Mouse (Mus musculus) layer of hippocampus, postnatal 36 days (tissue): ENCODE data around the gene Dnajb11. TPM values are rescaled to one million over a fixed set of nuclear protein-coding genes. Genes with fewer than 3 reads are reported as not detected.

Experiments used
- DNase-seq, 2 experiments: peaks; one replicate each; pipeline ENCODE4 v3.0.0; 2022
- total RNA-seq, 2 experiments: library from RNA; stranded (reverse); gene quantifications; 2 replicates each; pipeline ENCODE4 v1.2.3; 2021

Gene Dnajb11
- total RNA-seq, 2 experiments from 2014 or later: 69.9 to 82.3 TPM

DNA sequence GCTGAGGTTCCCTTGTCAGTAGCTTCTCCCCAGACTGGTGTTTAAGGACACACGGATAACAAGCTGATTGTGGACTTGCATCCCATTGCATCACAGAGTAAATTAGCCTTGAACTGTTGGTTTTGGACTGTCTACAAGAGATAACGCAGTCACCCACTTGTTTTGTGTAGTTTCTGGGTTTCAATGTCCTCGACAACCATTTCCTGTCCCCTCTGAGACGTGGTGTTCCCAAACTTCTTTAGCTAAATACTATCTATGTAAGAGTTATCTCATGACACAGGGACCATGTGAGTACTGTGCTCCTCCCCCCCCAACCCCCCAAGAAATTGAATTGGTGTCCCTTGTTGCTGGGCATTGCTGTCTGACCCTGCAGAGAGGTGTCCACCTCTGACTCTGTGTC lies 23.8 kb downstream of the Dnajb11 start:
- no peak for DNase-seq

DNA sequence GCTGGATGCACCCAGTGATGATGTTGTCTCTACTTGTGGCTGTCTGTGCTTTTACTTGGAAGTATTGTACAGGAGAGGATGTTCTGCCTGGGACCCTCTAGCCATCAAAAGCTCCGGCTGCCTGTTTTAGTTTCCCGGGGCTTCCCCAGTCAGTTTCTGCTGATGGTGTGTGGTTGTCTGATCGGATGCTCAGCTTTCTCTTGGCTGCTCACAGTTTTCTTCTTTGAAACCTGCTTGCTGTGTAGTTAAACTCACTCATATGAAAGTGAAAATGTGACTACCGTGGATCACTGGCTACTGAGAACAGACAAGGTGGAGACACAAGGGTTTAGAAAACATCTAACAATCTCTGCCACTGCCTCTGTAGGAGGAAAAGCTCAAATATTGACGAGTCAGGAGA lies 25.8 kb downstream of the Dnajb11 start:
- no peak for DNase-seq

DNA sequence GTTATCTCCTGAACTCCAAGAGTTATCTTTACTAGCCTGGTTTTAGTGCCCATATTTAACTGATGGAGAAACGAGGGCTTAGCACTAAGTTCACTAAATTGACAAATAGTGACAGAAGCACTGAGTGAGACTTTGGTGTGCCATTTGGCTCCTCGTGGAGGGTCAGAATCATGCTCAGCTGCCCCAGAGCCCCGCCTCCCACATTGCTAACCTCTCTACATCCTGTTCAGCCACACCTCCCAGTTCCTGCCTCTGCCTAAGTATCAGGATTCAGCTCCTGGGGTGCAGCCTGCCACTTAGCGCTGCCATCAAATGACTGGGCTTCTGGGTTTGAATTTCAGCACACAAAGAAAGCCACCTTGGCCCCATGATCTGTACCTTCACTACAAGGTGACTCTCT lies 27.7 kb downstream of the Dnajb11 start:
- no peak for DNase-seq

DNA sequence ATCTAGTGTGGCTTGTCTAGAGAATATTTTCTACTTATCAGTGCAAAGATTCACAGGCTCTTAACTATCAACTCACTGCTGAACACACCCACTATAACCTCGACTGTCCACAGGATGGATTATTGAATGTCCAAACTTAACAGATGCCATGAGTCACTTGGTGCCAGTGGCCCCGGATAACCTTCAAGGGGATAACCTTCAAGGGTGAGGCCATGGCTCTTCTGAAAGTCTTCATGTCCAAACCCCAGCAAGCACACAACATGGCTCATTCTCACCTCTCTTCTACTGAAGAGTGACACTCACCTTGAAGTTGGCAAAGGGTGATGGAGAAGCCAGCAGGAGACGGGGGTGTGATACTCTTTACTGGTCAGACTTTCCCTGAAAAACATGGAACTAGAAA lies 29.1 kb downstream of the Dnajb11 start:
- no peak for DNase-seq

DNA sequence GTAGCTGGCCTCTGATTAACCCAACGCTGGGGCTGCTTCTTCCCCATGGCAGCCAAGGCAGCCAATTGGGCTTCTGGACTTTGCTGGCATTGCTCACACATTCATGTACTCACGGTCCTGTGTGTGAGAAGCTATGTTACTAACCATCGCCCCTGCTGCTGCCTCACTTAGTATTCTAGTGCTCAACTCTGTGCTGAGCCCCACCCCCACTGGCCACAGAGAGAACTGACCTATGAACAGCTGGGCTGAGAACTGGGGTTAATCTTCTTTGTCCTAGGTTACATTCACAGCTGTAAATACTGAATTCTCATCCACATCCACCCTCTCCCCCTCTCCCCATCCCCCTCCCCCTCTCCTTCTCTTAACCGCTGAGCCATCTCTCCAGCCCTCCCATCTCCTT lies 31.2 kb downstream of the Dnajb11 start:
- no peak for DNase-seq

DNA sequence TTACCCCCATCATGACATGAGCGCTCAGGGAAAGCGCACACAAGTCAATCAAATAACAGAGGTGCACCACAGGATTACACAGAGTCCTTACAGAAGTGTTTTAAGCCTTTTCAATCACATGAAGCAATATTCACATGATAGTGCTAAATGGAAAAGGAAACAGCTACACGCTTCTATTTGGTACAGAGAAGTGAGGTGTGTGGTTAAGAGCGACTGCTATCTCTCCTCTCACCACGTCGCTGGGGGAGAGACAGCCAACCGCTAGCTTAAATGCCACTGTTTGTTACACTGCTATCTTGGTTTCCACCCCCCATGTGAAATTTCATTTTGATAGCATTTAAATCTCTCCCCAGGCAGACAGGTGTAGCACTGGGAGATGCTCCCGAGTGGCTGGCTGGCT lies 32.1 kb downstream of the Dnajb11 start:
- DNase-seq: no peak

DNA sequence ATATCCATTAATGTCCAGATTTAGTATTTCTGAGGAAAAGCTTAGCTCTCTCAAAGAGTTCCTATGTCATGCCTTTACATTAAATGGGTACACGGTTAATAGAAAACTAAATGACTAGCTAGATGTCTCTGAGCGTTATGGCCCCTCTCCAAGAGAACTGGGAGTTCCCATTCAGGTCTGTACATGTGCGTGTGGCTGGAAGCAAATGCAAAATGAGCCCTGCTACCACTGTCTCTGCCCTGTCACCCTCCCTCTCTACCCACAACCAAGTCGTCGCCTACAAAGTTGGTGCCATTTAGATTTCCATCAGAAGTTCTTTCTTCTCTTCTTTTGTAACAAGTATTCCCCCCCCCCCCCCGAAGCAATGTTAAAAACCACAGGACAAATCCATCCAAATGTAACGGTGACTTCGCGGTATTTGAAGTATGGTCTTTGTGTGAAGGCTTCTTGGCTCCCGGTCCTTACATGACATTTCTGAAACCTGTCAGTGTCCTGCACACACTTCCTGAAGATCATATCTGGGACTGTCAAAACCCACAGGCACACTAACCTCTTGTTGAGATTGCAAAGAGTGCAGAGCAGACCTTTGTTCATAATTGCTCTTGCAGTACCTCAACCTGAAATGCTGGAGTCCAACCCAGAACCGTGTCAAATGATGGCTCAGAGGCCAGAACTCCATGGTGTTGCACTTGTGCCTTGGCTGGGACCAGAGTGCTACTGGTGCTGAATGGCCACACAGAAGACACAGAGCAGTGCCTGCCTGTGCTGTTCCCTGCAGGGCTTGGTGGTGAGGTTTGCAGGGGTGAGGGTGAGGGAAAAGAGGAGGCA lies 33.3 kb downstream of the Dnajb11 start, which contains the start of gene Ahsg:
Gene Ahsg (plus strand): TSS at position 595 of the 828 bp plus-strand sequence.
- DNase-seq: no peak

DNA sequence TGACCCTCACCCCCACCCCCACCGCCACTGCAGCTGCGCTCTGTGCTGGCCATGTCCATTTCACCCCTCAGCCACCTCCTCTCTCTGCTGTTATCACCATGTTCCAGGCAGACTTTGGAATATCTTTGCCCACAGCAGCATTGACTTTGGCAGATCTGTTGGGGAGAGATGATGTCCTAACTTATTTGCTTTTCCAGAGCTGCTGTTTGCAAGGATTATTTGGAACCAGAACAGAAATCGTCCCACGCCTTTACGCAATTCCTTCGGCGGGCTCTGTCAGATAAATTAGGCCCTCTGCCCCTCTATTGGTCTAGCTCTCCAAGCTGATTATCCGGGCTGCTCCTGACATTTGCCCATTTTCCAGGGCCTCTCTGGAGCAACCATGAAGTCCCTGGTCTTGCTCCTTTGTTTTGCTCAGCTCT lies 34.1 kb downstream of the Dnajb11 start:
- no peak for DNase-seq

DNA sequence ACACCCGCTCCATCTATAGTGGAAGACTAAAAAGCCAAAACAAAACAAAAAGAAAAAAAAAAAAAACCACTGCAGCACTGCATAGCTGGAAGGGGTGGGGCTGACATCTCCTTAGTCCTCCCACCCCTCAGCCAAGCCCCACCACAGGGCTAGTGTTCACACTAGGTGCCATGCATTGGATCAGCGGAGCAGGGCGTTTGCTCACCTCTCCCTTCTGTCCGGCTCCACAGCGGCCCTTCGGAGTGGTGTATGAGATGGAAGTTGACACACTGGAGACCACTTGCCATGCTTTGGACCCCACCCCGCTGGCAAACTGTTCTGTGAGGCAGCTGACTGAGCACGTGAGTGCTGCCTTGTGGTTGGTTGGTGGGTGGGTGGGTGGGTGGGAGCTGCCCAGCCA lies 36.5 kb downstream of the Dnajb11 start:
- DNase-seq: no peak

DNA sequence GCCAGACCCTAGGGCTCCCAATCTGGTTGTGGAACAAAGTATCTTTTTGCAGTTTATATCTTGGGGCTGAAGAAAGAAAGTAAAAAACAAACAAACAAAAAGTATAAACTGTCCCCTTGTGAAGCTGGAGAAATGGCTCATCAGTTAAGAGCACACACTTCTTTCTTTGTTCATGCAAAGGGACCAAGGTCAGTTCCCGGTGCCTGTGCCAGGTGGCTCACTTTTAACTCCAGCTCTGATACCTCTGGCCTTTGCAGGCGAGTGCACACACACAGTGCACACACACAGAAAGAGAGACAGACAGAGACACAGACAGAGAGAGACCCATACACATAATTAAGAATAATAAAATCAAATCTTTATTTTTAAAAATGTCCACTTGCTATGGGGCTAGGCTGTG lies 39.0 kb downstream of the Dnajb11 start:
- no peak for DNase-seq

DNA sequence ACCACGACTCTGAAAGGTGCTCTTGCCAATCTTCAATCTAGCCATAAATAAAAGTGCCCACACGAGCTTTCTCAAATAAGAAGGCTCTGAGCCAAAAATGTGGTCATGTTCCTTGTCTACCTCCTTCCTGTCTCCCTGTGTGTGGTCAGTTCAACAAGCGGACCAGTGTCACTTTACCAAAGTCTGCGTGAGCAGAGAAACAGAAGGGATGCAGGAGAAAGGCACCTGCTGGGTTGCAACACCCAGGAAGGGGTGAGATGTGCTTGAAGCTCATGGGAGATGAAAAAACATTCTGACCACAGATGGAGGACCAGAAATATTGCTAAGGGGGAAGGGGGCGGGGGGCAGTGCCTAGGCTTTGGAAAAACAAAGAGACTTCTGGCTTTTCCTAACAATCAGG lies 41.7 kb downstream of the Dnajb11 start:
- no peak for DNase-seq

DNA sequence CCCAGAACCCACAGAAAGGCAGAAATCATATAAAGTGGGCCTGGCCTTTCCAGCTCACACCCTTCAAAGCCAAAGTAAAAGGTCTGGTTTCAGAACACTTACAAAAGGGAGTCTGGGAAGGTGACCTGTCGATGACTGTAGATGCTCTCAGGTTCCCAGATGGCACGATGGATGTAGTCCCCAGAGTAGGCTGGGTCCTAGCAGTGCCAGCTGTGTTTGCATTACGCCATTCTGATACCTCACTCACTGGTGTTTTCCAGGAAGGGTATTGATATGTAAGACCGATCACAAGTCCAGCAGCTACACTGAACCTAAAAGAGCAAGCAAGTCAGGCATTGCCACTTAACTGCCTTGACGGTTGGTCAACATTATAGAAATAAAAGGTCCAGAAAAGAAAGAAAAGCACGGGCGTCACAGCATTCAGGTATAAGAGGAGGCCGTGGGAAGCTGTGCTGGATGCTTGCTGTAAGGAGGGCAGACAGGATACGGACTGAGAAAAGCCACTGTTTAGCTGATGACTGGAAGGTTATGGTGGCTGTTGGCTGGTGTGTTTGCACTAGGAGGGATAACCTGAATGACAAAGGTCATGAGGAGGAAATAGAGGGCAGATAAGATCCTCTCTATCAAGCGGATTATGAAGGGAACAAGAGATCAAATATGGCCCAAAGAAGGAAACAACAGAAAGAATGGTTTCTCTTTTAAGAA lies 42.4 kb downstream of the Dnajb11 start:
- no peak for DNase-seq

DNA sequence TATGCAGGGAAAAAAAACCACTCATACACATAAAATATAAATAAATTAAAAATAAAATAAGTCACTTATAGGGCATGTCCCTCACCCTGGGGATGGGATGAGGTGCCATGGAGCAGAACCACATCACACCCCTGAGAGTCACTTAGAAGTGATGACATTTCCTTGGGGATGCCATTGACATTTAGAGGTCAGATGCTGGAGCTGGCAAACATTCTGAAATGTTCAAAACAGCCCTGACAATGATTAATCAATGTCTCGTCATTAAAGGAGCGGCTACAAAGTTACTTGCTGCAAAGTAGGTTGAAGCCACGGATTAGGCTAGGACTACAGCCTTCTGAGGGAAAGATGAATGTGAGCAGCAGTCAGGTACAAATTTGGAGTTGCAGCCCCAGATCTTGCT lies 43.7 kb downstream of the Dnajb11 start:
- no peak for DNase-seq

DNA sequence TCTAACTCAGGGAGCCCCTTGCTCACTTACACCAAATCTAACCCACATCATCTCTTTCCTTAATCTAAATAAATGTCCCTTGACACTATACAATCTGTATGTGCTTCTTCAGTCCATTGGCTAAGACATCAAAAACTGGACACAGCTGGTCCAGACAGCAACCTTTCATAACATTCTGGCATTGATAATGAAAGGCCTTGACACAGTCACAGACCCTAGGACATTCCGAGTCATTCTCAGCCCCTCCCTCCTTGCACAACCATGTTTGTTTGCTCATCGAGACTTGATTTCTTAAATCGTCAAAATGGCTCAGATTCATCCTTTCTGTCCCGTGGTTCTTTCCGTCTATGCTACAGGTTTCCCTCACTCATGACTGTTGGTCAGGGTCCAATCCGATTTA lies 51.6 kb downstream of the Dnajb11 start:
- no peak for DNase-seq

DNA sequence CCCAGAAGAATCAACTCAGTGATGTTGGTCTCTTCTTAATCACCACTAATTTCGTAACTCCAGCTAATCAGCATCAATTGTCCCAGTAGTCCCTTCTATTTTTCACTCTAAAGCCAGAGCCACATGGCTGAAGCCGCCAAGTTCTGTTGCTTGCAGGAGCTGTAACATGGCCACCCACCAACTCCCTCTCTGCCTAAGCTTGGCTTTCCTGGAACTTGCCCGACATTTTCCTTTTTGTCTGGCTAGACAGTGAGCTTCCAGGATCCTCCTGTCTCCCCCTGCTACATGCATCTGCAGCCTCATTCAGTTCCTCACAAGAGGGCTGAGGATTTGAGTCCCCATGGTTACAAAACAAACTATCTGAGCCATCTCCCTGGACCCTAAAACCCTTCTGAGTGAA lies 54.3 kb downstream of the Dnajb11 start:
- DNase-seq: no peak

DNA sequence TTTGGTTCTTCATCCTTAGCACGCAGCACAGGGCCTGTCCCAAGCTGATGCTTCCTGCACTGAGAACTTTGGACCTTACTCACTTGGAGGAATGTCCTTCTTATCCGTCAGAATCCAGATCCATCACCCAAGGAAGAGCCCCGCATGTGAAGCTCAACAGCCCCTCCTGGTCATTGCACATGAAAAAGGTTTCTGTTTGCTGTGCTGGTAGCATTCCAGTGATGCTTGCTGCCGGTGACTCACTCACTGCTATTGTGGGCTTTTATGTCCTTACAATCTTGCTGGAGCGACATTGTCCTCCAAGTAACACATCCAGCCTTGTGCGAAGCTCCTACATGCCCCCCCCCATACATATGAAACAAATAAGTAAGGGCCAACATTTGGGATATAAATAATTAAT lies 55.2 kb downstream of the Dnajb11 start:
- DNase-seq: no peak

DNA sequence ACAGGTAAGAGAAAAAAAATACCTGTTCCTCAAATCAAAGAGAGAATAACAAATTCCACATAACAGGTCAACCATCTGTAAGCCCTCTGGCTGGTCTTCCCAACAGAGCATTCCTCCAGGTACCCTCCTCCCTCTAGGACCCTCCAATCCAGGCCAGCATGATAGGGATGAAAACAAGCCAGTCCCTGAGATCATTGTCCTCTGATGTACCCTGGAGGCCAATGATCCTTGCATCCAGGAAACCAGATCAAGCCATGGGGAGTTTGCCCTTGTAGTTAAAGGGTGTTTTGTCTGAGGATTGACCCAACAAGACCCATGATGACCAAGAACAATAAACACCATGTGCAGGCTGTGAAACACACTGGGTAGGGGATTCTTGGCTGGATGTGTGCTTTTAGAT lies 56.6 kb downstream of the Dnajb11 start:
- no peak for DNase-seq

DNA sequence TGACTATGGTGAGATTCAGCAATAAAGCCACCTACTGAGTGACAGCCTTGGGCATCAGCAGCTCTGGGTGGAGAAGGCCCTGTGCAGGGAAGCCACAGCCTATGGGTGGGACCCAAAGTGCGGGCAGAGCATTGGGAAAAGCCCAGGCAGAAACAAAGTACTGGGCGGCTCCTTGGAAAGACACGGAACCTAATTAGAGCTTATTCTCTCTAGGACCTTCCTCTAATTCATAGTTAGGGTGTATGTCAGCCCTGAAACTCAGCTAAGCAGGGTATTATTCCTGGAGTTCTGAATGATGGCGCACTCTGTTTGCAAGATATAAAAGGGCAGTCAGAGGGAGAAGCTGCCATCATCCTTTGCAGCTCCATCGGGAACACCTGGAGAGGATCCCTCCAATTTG lies 60.4 kb downstream of the Dnajb11 start, which contains the start of gene Fetub:
Gene Fetub (plus strand): TSS at position 301 of the 400 bp plus-strand sequence.
- no peak for DNase-seq

DNA sequence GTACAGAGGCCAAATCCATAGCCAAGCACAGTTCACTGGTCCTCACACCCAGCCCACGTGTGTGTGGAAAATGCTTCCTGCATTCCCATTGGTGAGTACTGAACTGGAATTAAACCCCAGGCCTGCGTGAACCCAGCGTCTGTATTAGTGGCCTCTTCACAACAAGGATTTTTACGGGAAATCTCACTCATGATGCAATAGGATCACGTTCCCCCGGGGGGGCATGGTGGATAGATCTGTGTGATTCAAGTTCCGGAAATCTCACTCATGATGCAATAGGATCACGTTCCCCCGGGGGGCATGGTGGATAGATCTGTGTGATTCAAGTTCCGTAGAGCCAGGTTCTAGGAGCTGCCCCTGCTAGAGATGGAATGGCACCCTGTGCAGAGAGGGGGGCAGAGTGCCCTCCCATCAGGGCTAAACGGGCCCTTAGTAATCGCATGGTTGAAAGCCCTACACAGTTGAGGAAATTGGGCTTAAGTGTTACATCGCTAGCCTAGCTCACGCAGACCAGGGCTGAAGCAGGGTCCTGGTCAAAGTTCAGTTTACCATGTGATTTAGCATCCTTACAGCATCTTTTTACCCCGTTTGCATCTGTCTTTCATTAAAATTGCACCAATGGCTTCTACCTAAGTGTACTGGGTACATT lies 61.1 kb downstream of the Dnajb11 start:
- DNase-seq: no peak

DNA sequence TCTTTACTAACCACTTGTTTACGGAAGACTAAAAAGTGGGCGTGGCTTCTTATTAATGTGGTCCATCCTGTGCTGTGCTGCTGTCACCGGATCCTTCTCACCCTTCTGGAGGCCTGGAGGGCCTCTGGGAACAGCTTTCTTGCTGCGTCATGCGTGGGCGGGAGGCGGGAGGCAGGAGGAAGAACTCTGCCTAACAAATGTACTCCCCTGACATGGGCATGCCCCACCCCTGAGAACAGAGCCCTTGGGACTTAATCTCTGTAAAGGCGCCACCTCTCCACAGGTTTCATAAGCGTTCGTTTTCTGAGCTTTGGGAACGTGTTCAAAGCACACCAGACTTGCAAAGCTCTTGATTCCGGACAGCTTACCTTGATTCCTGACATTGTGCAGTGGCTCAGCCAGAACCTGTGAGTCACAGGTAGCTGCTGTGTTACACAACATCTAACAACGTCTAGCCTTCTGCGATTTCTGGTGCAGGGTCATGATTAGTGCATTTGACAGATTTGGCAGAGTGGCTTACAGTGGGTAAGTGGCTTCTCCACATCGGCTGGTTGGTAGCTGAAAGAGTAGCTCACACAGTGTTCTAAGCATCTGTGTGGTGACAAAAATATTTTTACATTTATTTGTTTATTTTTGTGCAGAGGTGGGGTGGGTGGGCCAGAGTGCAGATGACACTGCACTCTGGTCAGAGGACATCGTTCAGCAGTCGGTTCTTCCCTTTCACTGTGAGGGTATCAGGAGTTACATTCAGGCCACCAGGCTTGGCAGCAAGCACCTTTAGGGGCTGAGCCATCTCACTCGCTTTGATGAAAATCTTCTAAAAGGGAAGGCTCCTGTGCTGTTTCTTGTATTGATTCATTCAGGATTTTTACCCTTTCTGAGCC lies 62.6 kb downstream of the Dnajb11 start:
- DNase-seq: no peak

DNA sequence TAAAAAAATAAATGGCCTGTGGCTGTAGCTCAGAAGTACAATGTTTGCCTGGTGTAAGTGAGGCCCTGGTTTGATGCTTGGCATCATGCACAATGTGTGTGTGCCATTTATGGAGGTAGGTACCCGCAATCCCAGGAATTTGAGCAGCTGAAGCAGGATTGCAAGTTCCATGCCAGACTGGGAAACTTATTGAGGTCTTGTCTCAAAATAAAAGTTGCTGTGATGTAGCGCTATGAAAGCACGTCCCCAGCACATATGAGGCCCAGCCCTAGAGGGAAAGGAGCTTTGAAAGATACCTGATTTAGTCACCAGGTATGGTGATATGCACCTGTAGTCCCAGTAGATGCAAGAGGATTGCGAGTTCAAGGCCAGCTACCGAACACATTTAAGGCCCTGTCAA lies 64.1 kb downstream of the Dnajb11 start:
- no peak for DNase-seq

DNA sequence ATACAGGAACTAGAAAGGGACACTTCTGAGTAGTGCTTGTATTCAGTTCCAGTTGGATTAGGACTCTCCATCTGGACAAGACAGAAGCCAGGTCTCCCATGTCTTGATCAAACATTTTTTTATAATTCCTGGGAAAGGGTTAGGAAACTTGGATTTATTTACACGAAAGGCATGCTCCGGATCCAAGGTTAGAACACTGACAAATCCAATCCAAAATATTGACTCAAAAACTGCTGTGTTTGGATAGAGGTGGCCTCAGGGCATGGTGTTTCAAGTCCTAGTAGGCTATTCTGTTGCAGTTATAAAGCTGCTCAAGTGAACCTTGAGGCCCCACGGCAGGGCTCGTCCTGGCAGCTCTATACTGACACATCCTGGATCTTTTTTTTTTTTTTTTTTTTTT lies 64.8 kb downstream of the Dnajb11 start:
- DNase-seq: no peak
